Mouse (Mus musculus): ENCODE measurements around the gene Nat14.

- TF ChIP-seq MYOG (IDR thresholded peaks at IDR 0.05; ENCODE audit: control insufficient read depth in 1 of 3, insufficient read depth in 1 of 3, insufficient read length in 2 of 3, low read depth in 2 of 3) (no peak), TCF12 (IDR thresholded peaks at IDR 0.05; ENCODE audit: insufficient read depth, poor library complexity, severe bottlenecking) (no peak), POLR2A (IDR thresholded peaks at IDR 0.05; ENCODE audit: insufficient read length, low read depth) (no peak), POLR2AphosphoS2 (IDR thresholded peaks at IDR 0.05; ENCODE audit: insufficient read length, low read depth) (no peak), MAX (IDR thresholded peaks at IDR 0.05; ENCODE audit: low read depth) (no peak), USF1 (IDR thresholded peaks at IDR 0.05; ENCODE audit: low read depth) (no peak), TCF3 (IDR thresholded peaks at IDR 0.05; ENCODE audit: insufficient read length, low read depth) (no peak), REST (IDR thresholded peaks at IDR 0.05; ENCODE audit: insufficient read depth, insufficient read length) (no peak), E2F4 (IDR thresholded peaks at IDR 0.05; ENCODE audit: insufficient read depth) (no peak), MYOD1 (IDR thresholded peaks at IDR 0.05; ENCODE audit: control insufficient read depth in 1 of 3, insufficient read length in 2 of 3, low read depth in 2 of 3) (no peak)
Observed at GRCm38 (mm10) chr7:4877226-4877625, 44.6 kb upstream of the Nat14 start.

Measured in myocyte (in vitro differentiated cells).